Mouse (Mus musculus) naive thymus-derived CD4-positive, alpha-beta T cell, adult 2 months (primary cell): ENCODE data around the gene Idh3a.
A peak's percentile ranks its signal among the peaks of the same experiment; 100 is the strongest.
"Not testable (repeated sequence)": the region's sequence is repeated elsewhere in the genome, so short reads cannot be mapped to it uniquely, and the experiment has no call there.

Experiments used
- DNase-seq: peaks from one replicate; pipeline ENCODE4 v3.0.0-alpha.2; 2011; ENCODE audit warnings: low read depth

Gene Idh3a

DNA sequence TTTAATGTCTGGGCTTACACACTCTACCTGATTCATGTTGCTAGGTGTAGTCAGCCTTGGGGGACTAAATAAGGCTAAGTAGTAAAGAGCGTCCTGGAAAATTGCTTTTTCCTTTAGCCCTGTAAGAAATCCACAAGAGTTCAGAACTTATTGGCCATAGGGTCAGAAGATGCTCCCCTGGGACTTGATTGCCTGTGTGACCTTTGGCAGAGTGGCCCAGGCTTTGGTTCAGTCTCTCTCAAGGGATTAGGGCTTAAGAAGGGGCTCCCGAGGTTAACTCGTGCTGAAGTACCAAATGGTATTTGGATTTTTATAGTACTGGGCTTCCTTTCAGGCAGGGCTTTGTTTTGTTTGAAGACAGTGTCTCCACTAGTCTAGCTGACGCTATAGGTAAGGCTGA is 1.7 kb downstream of the Idh3a start:
- no peak for DNase-seq

DNA sequence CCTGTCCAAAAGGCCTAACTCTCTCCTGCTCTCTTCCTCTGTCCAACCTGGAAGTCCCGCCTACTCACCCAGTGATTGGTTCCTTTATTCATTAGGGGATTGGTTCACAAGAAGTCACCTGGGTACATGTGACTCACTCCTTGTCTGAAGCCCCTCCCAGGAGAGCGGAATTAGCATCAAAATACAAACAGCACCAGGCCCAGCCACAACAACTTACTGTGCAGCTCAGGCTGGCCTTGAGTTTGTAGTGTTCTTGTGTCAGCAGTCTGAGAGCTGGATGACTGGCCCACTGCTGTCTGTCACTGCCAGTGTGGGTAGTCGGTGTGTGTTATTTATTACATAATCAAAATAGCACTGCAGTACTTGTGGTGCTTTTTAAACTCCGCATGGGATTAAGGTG is 7.5 kb downstream of the Idh3a start:
- not testable (repeated sequence) for DNase-seq

DNA sequence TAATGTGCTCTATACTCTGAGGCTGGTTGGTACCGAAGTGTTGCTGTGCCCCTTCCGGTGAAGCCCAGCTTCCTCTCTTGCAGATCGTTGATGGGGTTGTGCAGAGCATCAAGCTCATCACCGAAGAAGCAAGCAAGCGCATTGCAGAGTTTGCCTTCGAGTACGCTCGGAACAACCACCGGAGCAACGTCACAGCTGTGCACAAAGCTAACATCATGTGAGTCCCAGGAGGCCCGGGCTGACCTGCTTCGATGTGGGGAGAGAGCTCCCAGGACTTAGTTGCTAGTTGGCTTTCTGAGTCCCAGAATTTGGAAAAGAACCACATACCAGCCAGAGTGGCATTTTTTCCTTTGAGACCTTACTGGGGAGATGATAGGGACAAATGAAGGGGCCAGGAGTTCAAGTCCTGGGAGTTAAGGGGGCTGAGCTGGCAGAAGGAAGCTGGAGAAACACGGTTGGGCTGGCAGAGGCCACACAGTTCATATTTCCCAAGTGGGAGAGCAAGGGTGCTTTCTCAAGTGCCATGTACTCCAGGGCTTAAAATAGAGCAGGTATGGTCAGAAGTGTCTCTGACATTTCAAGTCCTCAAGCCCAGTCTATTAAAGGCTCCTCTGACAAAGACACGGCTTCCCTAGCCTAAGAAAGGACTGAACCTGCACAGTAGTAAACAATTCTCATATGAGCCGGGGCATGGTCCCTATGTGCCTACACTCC is 10.8 kb downstream of the Idh3a start:
- no peak for DNase-seq

DNA sequence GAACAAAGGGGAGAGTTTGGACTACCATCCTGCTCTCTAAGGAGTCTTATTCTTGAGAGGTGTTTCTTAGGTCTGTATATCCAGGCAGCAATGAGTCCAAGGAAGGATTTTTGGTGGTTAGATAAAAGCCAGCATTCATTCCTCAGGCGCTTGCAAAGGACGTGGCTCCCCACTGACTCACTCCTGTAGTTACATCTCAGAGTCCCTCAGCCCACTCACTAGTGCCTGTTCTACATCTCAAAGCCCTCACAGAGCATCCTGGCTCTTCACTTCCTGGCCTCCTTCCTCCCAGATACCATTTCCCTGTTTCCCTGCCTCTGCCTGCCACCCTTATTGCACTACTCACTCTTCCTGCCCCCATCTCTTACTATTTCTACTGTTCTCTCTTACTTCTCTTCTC is 16.3 kb downstream of the Idh3a start:
- no peak for DNase-seq

DNA sequence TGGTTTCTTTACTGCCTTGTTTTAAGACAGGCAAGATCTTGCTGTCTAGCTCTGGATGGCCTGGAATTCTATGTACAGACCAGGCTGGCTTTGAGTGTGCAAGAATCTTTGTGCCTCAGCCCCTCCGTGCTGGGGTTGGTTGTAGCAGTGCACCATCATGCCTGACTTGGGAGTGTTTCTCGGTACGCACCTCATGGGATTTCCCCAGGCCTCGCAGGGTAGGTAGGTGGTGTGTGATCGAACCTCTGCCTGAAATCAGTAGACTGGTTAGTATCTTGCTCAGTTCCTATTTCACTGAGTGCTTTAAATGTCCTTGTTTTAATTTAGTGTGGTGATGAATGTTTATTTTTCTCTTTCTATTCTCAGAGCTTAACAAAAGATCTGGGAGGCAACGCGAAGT is 16.8 kb downstream of the Idh3a start:
- DNase-seq = no peak

DNA sequence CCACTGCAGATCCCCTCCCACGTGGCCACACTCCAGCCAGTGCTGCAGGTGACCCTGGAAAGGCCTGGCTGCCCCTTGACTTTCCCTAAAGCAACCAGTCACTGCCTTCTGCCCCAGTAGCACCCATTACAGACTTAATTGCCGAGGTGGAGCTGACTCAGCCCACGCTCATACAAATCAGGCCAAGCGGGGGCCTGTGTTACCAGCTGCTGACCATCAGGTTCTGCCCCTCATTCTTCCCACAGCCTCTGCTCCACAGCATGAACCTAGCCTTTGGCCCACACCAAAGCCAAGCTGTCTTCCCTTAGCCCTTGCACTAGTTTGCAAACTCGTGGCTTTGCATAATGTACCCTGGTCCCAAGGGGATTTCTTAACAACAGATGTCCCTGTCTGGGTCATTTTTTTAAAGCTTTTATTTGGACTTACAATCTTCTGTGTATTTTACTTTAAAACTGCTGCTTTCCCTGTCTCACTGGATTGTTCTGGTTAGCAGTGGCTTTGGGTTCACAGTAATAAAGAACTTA is 18.1 kb downstream of the Idh3a start:
- DNase-seq = no peak

DNA sequence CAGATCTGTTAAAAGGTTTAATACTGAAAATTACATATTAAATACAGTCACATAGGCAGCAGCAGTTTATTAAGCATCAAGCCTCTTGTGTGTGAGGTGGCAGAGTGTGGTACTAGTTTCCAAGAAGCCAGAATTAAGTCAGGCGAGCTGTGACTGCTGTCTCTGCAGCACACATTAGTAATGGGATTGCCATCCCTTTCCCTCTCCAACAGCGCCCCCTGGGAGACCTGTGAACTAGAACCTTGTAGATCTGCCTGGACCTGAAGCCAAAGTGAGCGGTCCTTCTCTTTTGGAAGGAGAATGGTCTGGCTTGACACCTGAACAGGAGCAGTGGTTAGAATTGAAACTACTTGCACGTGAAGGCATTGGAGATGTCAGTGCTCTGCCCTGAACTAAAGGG is 18.8 kb downstream of the Idh3a start:
- peak; percentile 39 for DNase-seq

DNA sequence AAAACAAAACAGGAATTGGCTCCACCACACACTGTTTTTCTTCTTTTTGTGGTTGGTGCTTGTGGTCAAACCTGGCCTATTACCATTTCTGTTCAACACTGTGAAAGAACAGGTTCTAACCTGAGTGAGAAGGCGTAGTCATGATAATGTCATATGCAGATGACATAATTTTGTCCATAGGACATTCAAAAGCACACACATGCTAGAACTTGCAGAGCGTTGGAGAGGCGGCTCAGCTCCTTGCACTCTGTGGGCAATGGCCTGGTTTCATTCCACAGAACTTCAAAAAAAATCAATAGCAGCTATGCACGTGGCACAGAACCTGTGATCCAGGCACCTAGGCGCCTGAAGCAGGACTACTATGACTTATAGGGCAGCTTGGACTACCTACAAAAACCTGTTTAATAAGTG is 26.7 kb downstream of the Idh3a start:
- DNase-seq = peak; percentile 55

DNA sequence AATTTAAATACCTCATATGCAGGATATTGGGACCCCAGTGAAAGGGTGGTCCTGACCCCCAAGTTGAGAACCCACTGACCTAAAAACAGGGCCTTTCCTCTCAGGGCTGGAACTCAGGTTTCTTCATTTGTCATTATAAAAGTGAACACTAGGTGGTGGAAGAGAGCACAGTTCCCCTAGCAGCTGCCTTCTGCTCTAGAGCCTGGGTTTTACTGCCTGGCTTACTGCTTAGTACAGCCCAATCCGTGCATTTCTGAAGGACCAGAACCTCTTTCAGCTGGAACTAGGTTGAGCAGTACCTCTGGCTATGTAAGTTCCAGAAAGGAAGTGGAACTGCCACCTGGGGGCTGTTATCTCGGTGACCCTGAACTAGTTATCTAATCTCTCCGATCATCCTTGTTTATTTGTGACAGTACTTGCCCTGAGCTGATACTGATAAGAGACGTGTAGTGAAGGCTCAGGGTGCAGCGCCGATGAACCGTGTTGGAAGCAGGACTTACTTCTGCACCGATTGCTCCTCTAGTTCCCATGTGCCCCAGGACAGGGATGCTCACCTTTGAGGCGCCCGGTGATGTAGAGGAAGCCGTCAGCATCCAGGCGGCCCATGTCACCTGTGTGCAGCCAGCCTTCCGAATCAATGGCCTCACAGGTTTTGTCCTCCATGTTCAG is 28.2 kb downstream of the Idh3a start:
- peak; percentile 78 for DNase-seq

DNA sequence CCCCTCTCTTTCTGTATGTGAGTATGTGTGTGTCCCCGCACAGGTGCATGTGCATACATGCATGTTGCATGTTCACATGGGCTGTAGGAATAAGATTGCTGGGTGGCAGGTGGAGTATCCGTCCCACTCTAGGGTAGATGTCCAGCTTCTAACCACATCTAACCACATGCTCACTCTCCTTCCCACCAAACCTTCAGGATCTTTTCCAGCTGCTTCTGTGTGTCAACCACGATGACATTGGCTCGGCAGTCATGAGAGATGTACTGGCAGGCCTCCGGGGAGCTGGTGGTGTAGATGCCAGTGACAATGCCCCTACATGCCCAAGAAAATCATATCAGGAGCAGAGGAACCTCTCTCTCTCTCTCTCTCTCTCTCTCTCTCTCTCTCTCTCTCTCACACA is 41.1 kb downstream of the Idh3a start:
- DNase-seq = no peak

DNA sequence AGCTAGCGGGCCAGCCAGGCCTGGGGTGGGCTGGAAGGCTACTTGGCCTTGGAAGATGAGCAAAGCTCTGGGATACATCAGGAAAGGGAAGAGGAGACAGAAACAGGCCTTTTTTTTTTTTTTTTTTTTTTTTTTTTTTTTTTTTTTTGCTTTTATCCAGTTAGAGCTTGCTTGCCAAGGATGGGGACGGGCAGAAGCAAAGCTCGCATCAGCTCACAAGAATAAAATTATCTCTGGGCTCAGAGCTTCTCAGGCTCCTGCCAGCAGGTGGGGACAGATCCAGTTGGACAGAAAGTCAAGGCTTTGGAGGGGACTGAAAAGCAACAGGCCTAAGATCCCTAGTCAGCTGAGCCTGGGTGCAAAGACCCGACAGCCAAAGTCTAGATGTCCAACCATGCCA is 42.6 kb downstream of the Idh3a start:
- DNase-seq = no peak

DNA sequence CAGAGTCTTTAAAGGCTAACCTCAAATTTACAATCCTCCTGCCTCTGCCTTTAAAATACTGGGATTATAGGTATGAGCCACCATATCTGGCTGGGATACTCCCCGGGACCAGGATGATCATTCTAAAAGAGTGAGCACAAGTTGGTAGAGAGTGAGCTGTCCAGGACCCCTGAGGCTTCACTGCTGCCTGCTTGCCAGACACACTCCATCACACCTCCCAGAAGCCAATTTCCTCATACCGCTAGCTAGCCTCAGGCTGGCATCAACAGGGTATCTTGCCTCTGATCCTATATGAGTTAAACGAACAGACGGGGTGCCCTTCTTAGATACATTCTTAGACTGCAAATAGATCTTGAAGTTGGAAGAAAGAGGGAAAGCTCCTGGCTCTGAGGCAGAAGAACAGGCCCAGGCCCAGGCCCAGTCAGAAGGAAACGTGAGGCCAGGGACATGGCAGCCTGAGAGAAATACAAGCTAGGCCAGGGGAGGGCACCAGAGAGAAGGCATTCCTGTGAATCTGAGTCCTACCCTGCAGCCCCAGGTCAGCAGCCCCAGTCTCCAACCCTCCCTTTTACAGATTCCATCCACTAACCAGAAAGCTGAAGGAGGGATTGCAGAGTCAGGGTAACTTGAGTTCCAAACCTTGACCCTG is 43.6 kb downstream of the Idh3a start:
- DNase-seq = no peak

DNA sequence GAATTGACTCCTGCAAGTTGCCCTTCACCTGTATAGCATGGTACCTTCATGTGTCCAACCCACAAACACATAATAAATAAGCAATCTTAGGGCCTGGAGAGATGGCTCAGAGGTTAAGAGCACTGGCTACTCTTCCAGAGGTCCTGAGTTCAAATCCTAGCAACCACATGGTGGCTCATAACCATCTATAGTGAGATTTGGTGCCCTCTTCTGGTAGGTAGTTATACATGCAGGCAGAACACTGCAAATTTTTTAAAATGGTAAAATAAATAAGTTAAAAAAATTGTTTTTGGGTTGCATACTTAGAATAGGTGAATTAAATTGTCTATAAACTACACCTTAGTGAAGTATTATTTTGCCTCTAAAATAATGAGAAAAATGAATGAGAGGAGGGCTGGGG is 44.8 kb downstream of the Idh3a start:
- no peak for DNase-seq

DNA sequence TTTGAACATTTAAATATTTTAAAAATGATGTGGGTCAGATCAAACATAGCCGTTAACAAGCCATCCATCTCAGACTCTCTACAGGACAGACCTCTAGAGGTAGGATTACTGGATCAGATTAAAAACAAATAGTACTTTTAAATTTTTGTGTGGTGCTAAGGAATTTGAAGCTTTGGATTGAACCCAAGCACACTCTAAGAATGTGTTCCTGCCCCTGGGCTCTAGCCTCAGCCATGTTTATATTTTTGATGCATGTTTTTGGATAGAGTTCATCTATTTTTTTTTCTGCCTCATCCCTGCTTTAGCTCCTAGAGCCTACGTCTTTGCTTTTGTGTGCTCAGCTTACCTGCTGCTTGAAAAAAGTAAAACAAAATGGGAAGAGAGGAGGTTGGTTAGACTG is 47.3 kb downstream of the Idh3a start:
- DNase-seq = no peak

DNA sequence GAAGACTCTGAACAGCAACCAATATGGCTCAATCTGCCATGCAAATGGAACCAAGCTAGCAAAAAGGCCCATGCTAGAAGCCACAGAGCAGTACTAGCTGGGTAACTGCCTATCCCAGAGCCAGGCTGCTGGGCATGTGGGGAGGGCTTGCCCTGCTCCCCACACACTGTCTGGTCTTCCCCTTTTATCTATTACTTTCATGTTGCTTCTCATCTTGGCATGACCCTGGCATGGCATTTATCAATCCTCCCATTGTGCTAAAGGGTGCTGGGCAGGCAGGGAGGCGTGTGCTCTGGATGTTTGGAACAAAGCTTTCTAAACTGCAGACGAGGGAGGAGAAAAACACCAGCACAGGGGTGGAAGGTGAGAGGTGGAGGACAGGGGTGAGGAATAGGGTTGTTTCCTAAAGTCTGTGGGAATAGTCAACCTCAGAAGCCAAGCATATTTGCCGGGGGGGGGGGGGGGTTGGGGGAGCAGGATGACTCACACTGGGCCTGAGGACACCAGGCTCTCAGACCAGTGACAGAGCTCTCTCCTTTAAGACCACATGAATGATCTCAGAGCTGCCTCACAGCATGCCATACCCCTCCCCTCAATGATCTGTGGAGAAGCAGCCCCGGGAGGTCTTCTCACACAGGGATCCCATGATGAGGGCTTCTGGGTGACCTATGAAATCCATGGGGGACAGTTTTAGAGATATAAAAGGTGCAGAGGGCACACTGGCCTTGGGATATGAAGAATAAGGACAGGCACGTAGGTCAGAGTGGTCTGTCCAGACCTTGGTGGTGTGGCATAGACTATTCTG is 51.6 kb downstream of the Idh3a start:
- DNase-seq = no peak

DNA sequence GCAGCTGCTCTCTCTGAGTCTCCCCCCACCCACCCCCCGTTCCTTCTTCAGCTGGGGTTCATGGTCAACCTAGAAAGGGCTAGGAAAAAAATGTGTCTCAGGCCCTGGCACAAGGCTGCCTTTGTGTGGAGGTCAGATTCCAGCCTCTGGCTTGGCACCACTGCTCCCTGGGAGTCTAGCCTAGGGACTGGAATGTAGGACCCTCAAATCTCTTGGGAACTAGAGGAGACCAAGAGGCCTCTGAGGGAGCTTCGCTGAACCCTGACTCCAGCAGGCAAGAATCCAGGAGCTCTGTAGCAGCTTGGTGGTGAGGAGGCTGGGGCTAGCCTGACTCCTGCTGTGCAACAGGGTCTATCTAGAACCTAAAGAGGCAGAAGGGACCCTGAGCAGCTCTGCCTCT is 53.1 kb downstream of the Idh3a start:
- no peak for DNase-seq

DNA sequence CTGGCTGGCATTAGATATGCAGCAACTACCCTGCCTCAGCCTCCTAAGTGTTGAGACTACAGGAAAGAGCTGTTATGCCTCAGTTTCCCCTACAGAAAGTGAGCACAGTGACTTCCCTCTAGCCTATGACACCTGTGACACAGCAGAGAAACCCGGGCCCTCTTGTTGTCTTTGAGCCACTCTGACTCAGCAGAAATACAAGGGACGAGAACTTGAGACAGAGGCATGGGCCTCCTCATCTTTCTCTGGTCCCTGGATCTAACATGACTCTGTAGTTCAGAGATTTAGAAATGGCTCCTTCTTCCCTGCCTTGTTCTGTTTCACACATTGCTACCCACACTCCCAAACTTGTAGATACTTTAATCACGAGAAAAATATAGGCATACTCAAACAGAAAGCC is 55.4 kb downstream of the Idh3a start:
- no peak for DNase-seq

DNA sequence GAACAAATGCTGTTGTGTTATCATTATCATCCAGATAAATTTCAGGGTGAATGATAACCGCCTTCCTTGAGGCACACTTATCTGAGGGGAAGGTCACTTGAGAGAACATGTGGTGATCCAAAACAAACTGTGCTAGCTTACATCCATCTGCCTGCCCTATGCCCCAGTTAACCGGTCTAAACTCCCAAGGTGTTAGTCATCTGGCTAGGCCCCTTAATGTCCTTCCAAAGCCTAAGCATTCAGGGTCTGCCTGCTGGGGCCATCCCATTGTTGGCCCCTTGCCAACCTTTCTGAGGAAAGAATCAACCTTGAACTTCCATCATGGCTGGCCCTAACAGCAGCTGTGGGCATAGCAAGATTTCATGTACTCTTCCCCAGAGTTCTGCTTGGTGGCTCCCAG is 56.0 kb downstream of the Idh3a start:
- DNase-seq = no peak

DNA sequence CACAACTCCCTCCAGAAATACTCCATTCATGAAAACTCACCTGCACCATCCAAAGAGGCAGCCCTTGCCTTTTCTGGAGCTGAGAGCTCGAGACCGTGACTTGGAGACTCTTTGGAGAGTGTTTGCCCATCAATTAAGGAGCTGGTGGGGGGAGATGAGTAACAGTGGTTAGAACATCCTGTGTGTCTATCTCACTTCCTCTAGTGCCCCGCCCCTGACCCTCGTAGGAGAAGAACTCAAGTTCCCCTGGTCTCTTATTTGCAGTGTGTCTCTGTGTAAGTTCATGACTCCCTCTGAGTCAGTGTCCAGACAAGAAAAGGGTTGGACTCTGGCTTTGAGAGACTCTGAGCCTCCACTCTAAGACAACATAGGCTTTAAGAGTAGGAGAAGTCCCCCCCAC is 56.4 kb downstream of the Idh3a start:
- DNase-seq = peak; percentile 64

DNA sequence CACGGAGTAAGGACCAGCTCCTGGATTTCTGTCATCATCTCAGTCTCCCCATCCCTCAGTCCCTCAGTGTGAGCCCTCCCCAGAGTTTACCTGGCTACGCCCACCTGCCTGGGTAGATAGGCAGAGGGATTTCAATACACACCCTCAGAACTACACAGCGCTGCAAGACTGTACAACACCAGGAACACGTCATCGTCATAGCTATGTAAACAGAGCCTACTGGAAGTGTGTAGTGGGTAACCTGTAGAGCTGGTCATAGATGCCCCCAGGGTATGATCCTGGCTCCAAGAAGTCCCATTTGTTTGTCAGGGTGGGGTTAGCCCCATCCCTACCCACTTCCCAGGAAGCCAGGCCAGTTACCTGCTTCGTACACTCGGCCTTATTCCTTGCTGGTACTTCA is 57.0 kb downstream of the Idh3a start:
- DNase-seq = no peak

DNA sequence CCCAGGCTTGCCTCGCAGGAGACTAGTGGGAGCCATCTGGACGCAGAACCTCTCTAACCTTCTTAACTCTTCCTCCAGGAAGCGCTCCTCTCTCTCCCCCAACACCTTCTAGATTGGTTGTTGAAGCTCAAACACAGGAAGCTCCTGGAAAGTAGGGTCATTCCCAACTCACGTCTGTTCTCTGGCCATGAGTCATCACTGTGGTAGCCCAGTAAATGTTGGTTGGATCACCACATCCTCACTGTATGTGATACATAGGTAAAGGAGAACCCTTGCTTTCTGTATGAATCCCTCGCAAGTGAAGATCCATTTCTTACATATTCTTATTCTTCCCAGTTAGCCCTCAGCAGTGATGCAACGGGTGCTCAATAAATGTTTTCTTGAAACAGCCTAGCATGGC is 59.4 kb downstream of the Idh3a start:
- DNase-seq = no peak

DNA sequence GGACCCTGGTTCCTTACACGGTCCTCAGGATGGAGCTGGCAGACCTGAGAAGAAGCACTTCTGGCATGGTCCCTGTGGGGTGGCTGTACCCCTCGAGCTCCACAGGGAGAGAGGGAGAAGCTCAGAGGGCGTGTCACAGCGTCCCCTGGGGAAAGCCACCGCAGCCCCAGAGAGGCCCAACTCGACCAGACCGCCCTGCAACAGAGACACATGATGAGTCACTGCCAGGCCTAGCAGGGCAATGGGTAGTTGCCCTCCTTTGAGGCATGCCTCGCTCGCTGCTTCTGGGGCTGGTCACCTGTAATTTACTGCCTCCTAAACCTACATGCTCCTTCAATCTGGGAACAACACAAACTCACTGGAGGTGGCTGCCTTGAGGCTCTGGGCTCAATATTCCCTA is 60.1 kb downstream of the Idh3a start:
- DNase-seq = no peak

DNA sequence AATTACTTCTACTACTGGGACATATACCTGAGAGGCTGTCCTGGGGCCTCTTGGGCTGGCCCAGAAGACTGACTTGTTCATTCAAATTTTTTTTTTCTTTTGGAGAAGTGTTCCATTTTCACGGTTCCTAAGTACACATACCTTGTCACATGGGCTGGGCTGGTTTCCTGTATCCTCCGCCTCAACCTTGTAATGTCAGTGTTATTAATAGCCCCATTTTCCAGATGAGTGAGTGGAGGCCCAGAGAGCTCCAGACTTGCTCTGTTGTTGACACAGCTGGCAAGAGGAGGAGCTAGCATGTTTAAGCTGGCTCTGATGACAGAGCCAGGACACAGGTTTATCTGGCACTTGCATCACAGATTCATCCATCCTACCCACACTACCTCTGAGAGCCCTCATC is 61.3 kb downstream of the Idh3a start:
- no peak for DNase-seq
